Mouse (Mus musculus) stomach, postnatal 0 days (tissue): ENCODE measurements around the gene Abcb1b. TPM values are rescaled to one million over a fixed set of nuclear protein-coding genes. Genes with fewer than 3 reads are reported as not detected.
"Not testable (repeated sequence)": the region's sequence is repeated elsewhere in the genome, so short reads cannot be mapped to it uniquely, and the experiment has no call there.

Experiments used
- ATAC-seq: fragments of 200-750 bp; cut with Nextera tagmentation; 2 replicates; pipeline ENCODE4 v1.8.0; 2017; ENCODE audit not compliant: low FRiP score, low TSS enrichment
- DNase-seq: peaks from one replicate; pipeline ENCODE4 v3.0.0-alpha.2; 2016; ENCODE audit warnings: low spot score
- H3K27ac ChIP-seq: fragments of 300-500 bp; sonication (generic); replicated peaks from 2 replicates; pipeline ENCODE4 v1.5.1; 2014; ENCODE audit warnings: mild to moderate bottlenecking, control low read depth
- H3K27me3 ChIP-seq: fragments of 300-500 bp; sonication (generic); 2 replicates; pipeline ENCODE4 v1.6.1; 2014; ENCODE audit warnings: low read length; ENCODE audit not compliant: control insufficient read depth, insufficient read depth
- H3K36me3 ChIP-seq: fragments of 300-500 bp; sonication (generic); 2 replicates; pipeline ENCODE4 v1.6.1; 2014; ENCODE audit warnings: low read length, mixed read lengths; ENCODE audit not compliant: control insufficient read depth, insufficient read depth
- H3K4me1 ChIP-seq: fragments of 300-500 bp; sonication (generic); replicated peaks from 2 replicates; pipeline ENCODE4 v1.6.1; 2014; ENCODE audit warnings: antibody characterized with exemption; ENCODE audit not compliant: control insufficient read depth, insufficient read depth
- H3K4me2 ChIP-seq: fragments of 300-500 bp; sonication (generic); replicated peaks from 2 replicates; pipeline ENCODE4 v1.6.1; 2014; ENCODE audit warnings: low read depth, mild to moderate bottlenecking, control low read depth, moderate library complexity
- H3K4me3 ChIP-seq: fragments of 300-500 bp; sonication (generic); 2 replicates; pipeline ENCODE4 v1.5.1; 2014; ENCODE audit warnings: low read depth, low read length, control low read depth
- H3K9ac ChIP-seq: fragments of 300-500 bp; sonication (generic); 2 replicates; pipeline ENCODE4 v1.6.1; 2014; ENCODE audit warnings: mild to moderate bottlenecking, low read length, control low read depth, mixed read lengths
- H3K9me3 ChIP-seq: fragments of 300-500 bp; sonication (generic); 2 replicates; pipeline ENCODE4 v1.6.1; 2016; ENCODE audit warnings: low read length; ENCODE audit not compliant: control insufficient read depth
- CTCF ChIP-seq: IDR thresholded peaks from 2 replicates; pipeline ENCODE4 v1.5.1; 2016; ENCODE audit warnings: antibody characterized with exemption, low read depth, mild to moderate bottlenecking, moderate library complexity
- EP300 ChIP-seq: optimal IDR thresholded peaks from 2 replicates; pipeline ENCODE3; 2016; ENCODE audit warnings: antibody characterized with exemption
- WGBS: fragments of 180-500 bp; shearing (Covaris S2); extraction: QIAGEN DNeasy Blood & Tissue Kit; methylation state at CpG from one replicate; pipeline ENCODE4 v1.1.7; 2014; 5-methylcytosine and 5-hydroxymethylcytosine counted together
- polyA plus RNA-seq: library from polyadenylated mRNA; unstranded; fragments of >200 nt; fragmentation: Nextera tagmentation; extraction: Ambion mirVana; gene quantifications from 2 replicates; pipeline ENCODE4 v1.2.1, GENCODE M21; 2015

Abcb1b gene
- polyA plus RNA-seq, 1 experiment from 2014 or later, result 2.6 TPM

GRCm38 (mm10) chr5:8838661-8839438 lies 40.9 kb downstream of the Abcb1b start:
- no peak for TF ChIP-seq EP300
- no peak for TF ChIP-seq CTCF
- Histone ChIP-seq H3K9ac (no peak overlapping the region), H3K4me3 (no peak overlapping the region), H3K4me1 (no peaks in the 10 kb centered on the region), H3K27ac (no peak overlapping the region), H3K36me3 (no peaks in the 10 kb centered on the region), H3K4me2 (no peak overlapping the region), H3K9me3 (no peaks in the 10 kb centered on the region), H3K27me3 (no peaks in the 10 kb centered on the region)
- no peak for ATAC-seq
- WGBS, result 61% methylated on average over 8 of the region's 8 CpGs
- DNase-seq, result no peak

GRCm38 (mm10) chr5:8839651-8840050 lies 41.7 kb downstream of the Abcb1b start:
- WGBS, result 80% methylated on average over 4 of the region's 4 CpGs
- TF ChIP-seq EP300 (no peak), CTCF (no peak)
- Histone ChIP-seq H3K27ac (no peak overlapping the region), H3K4me3 (no peak overlapping the region), H3K9me3 (no peaks in the 10 kb centered on the region), H3K9ac (no peak overlapping the region), H3K27me3 (no peaks in the 10 kb centered on the region), H3K4me1 (no peaks in the 10 kb centered on the region), H3K36me3 (no peaks in the 10 kb centered on the region), H3K4me2 (no peak overlapping the region)
- DNase-seq, result no peak
- ATAC-seq, result no peak

- H3K36me3 ChIP-seq, result no peaks in the 10 kb centered on the region
- H3K4me1 ChIP-seq, result no peaks in the 10 kb centered on the region
- H3K9me3 ChIP-seq, result no peaks in the 10 kb centered on the region
- WGBS, result 46% methylated on average over 5 of the region's 5 CpGs
- ATAC-seq (no peak), DNase-seq (peak; percentile 61)
- no peak overlapping the region for H3K9ac ChIP-seq
- peak; percentile 77 for TF ChIP-seq CTCF
- no peak for TF ChIP-seq EP300
- H3K4me3 ChIP-seq, result no peak overlapping the region
- H3K27ac ChIP-seq, result no peak overlapping the region
- H3K4me2 ChIP-seq, result no peak overlapping the region
- H3K27me3 ChIP-seq, result no peaks in the 10 kb centered on the region
Observed at GRCm38 (mm10) chr5:8840887-8841286, 42.9 kb downstream of the Abcb1b start.

- DNase-seq (no peak), ATAC-seq (no peak)
- Histone ChIP-seq H3K9ac (no peak overlapping the region), H3K27me3 (no peaks in the 10 kb centered on the region), H3K27ac (no peak overlapping the region), H3K4me3 (no peak overlapping the region), H3K4me2 (no peak overlapping the region), H3K9me3 (no peaks in the 10 kb centered on the region), H3K36me3 (no peaks in the 10 kb centered on the region), H3K4me1 (no peaks in the 10 kb centered on the region)
- TF ChIP-seq EP300 (no peak), CTCF (peak; percentile 54)
- 13% methylated on average over 3 of the region's 3 CpGs for WGBS
Observed at GRCm38 (mm10) chr5:8842815-8843214, 44.9 kb downstream of the Abcb1b start.

GRCm38 (mm10) chr5:8848607-8849575 lies 50.9 kb downstream of the Abcb1b start:
- H3K4me2 ChIP-seq, H3K27ac ChIP-seq, DNase-seq, ATAC-seq, H3K4me3 ChIP-seq, H3K9ac ChIP-seq, H3K4me1 ChIP-seq, H3K36me3 ChIP-seq, H3K27me3 ChIP-seq, H3K9me3 ChIP-seq: not testable (repeated sequence)
- WGBS, result 48% methylated on average over 5 of the region's 9 CpGs

GRCm38 (mm10) chr5:8850851-8851250 lies 52.9 kb downstream of the Abcb1b start:
- H3K4me1 ChIP-seq, result no peaks in the 10 kb centered on the region
- DNase-seq (no peak), ATAC-seq (no peak)
- H3K27me3 ChIP-seq, result no peaks in the 10 kb centered on the region
- no peaks in the 10 kb centered on the region for H3K9me3 ChIP-seq
- WGBS, result 70% methylated on average over 4 of the region's 4 CpGs
- H3K36me3 ChIP-seq, result no peaks in the 10 kb centered on the region
- TF ChIP-seq CTCF (no peak), EP300 (no peak)
- no peak overlapping the region for H3K4me2 ChIP-seq
- H3K9ac ChIP-seq, result no peak overlapping the region
- H3K27ac ChIP-seq, result no peak overlapping the region
- H3K4me3 ChIP-seq, result no peak overlapping the region
